Mouse (Mus musculus): ENCODE measurements around the gene Vezt. TPM values are rescaled to one million over a fixed set of nuclear protein-coding genes. Genes with fewer than 3 reads are reported as not detected.

The Vezt gene
- total and polyA plus RNA-seq, 2 experiments = 6.5 to 9.2 TPM

GRCm38 (mm10) chr10:93912917-93913316, 122.7 kb downstream of the Vezt start:
- Histone ChIP-seq H3K27ac (replicated peaks; ENCODE audit: insufficient read depth, low read depth, low read length) (no peak overlapping the region), H3K36me3 (ENCODE audit: control insufficient read depth, insufficient read depth, low read length) (no peaks in the 10 kb centered on the region), H3K4me1 (ENCODE audit: control insufficient read depth, insufficient read depth, low read length) (no peaks in the 10 kb centered on the region), H3K79me2 (ENCODE audit: control insufficient read depth, insufficient read depth, low read length) (no peaks in the 10 kb centered on the region), H3K9ac (ENCODE audit: low read depth, low read length) (no peak overlapping the region), H3K4me3 (ENCODE audit: insufficient read depth, low read depth, low read length) (no peak overlapping the region), H3K27me3 (ENCODE audit: control insufficient read depth, insufficient read depth, low read length) (no peaks in the 10 kb centered on the region)
- no peak for DNase-seq (ENCODE audit: extremely low read depth, low read depth, low spot score)
- TF ChIP-seq POLR2A (IDR thresholded peaks at IDR 0.05; ENCODE audit: extremely low read depth, insufficient read depth, low read length) (no peak), CTCF (IDR thresholded peaks at IDR 0.05; ENCODE audit: low read depth, low read length) (no peak)
- 90% methylated on average over 1 of the region's 1 CpGs for whole genome bisulfite sequencing

GRCm38 (mm10) chr10:93912136-93912855, 123.3 kb downstream of the Vezt start:
- no peak overlapping the region for H3K9ac ChIP-seq (ENCODE audit: low read depth, low read length)
- H3K36me3 ChIP-seq (ENCODE audit: control insufficient read depth, insufficient read depth, low read length) = no peaks in the 10 kb centered on the region
- H3K27me3 ChIP-seq (ENCODE audit: control insufficient read depth, insufficient read depth, low read length) = no peaks in the 10 kb centered on the region
- H3K4me1 ChIP-seq (ENCODE audit: control insufficient read depth, insufficient read depth, low read length) = no peaks in the 10 kb centered on the region
- WGBS = 89% methylated on average over 5 of the region's 5 CpGs
- H3K79me2 ChIP-seq (ENCODE audit: control insufficient read depth, insufficient read depth, low read length) = no peaks in the 10 kb centered on the region
- TF ChIP-seq CTCF (IDR thresholded peaks at IDR 0.05; ENCODE audit: low read depth, low read length) = no peak
- TF ChIP-seq POLR2A (IDR thresholded peaks at IDR 0.05; ENCODE audit: extremely low read depth, insufficient read depth, low read length) = no peak
- DNase-seq (ENCODE audit: extremely low read depth, low read depth, low spot score) = no peak
- no peak overlapping the region for H3K4me3 ChIP-seq (ENCODE audit: insufficient read depth, low read depth, low read length)
- no peak overlapping the region for H3K27ac ChIP-seq (replicated peaks; ENCODE audit: insufficient read depth, low read depth, low read length)

- 78% methylated on average over 5 of the region's 5 CpGs for WGBS
Observed at GRCm38 (mm10) chr10:93911326-93911725, 124.3 kb downstream of the Vezt start.

GRCm38 (mm10) chr10:93909811-93910446, 125.7 kb downstream of the Vezt start:
- 91% methylated on average over 5 of the region's 5 CpGs for WGBS
- no peaks in the 10 kb centered on the region for H3K27me3 ChIP-seq (ENCODE audit: control insufficient read depth, insufficient read depth, low read length)
- H3K4me3 ChIP-seq (ENCODE audit: insufficient read depth, low read depth, low read length) = no peak overlapping the region
- H3K36me3 ChIP-seq (ENCODE audit: control insufficient read depth, insufficient read depth, low read length) = no peaks in the 10 kb centered on the region
- no peak overlapping the region for H3K27ac ChIP-seq (replicated peaks; ENCODE audit: insufficient read depth, low read depth, low read length)
- H3K9ac ChIP-seq (ENCODE audit: low read depth, low read length) = no peak overlapping the region
- H3K79me2 ChIP-seq (ENCODE audit: control insufficient read depth, insufficient read depth, low read length) = no peaks in the 10 kb centered on the region
- H3K4me1 ChIP-seq (ENCODE audit: control insufficient read depth, insufficient read depth, low read length) = no peaks in the 10 kb centered on the region
- DNase-seq (ENCODE audit: extremely low read depth, low read depth, low spot score) = no peak
- no peak for TF ChIP-seq POLR2A (IDR thresholded peaks at IDR 0.05; ENCODE audit: extremely low read depth, insufficient read depth, low read length)
- TF ChIP-seq CTCF (IDR thresholded peaks at IDR 0.05; ENCODE audit: low read depth, low read length) = no peak

More at GRCm38 (mm10) chr10:93911326-93911725, 124.3 kb downstream of the Vezt start:
- H3K36me3 ChIP-seq (ENCODE audit: control insufficient read depth, insufficient read depth, low read length) = no peaks in the 10 kb centered on the region
- H3K4me1 ChIP-seq (ENCODE audit: control insufficient read depth, insufficient read depth, low read length) = no peaks in the 10 kb centered on the region
- TF ChIP-seq POLR2A (IDR thresholded peaks at IDR 0.05; ENCODE audit: extremely low read depth, insufficient read depth, low read length) = no peak
- TF ChIP-seq CTCF (IDR thresholded peaks at IDR 0.05; ENCODE audit: low read depth, low read length) = no peak
- no peaks in the 10 kb centered on the region for H3K27me3 ChIP-seq (ENCODE audit: control insufficient read depth, insufficient read depth, low read length)
- no peak for DNase-seq (ENCODE audit: extremely low read depth, low read depth, low spot score)
- no peak overlapping the region for H3K4me3 ChIP-seq (ENCODE audit: insufficient read depth, low read depth, low read length)
- H3K79me2 ChIP-seq (ENCODE audit: control insufficient read depth, insufficient read depth, low read length) = no peaks in the 10 kb centered on the region
- H3K27ac ChIP-seq (replicated peaks; ENCODE audit: insufficient read depth, low read depth, low read length) = no peak overlapping the region
- no peak overlapping the region for H3K9ac ChIP-seq (ENCODE audit: low read depth, low read length)

GRCm38 (mm10) chr10:93909015-93909414, 126.6 kb downstream of the Vezt start:
- H3K79me2 ChIP-seq (ENCODE audit: control insufficient read depth, insufficient read depth, low read length) = no peaks in the 10 kb centered on the region
- no peak overlapping the region for H3K9ac ChIP-seq (ENCODE audit: low read depth, low read length)
- H3K36me3 ChIP-seq (ENCODE audit: control insufficient read depth, insufficient read depth, low read length) = no peaks in the 10 kb centered on the region
- whole genome bisulfite sequencing = 92% methylated on average over 1 of the region's 1 CpGs
- no peak overlapping the region for H3K4me3 ChIP-seq (ENCODE audit: insufficient read depth, low read depth, low read length)
- no peak overlapping the region for H3K27ac ChIP-seq (replicated peaks; ENCODE audit: insufficient read depth, low read depth, low read length)
- H3K27me3 ChIP-seq (ENCODE audit: control insufficient read depth, insufficient read depth, low read length) = no peaks in the 10 kb centered on the region
- H3K4me1 ChIP-seq (ENCODE audit: control insufficient read depth, insufficient read depth, low read length) = no peaks in the 10 kb centered on the region
- TF ChIP-seq CTCF (IDR thresholded peaks at IDR 0.05; ENCODE audit: low read depth, low read length) (no peak), POLR2A (IDR thresholded peaks at IDR 0.05; ENCODE audit: extremely low read depth, insufficient read depth, low read length) (no peak)
- no peak for DNase-seq (ENCODE audit: extremely low read depth, low read depth, low spot score)

GRCm38 (mm10) chr10:93908540-93908939, 127.1 kb downstream of the Vezt start:
- Histone ChIP-seq H3K4me1 (ENCODE audit: control insufficient read depth, insufficient read depth, low read length) (no peaks in the 10 kb centered on the region), H3K9ac (ENCODE audit: low read depth, low read length) (no peak overlapping the region), H3K27me3 (ENCODE audit: control insufficient read depth, insufficient read depth, low read length) (no peaks in the 10 kb centered on the region), H3K27ac (replicated peaks; ENCODE audit: insufficient read depth, low read depth, low read length) (no peak overlapping the region), H3K36me3 (ENCODE audit: control insufficient read depth, insufficient read depth, low read length) (no peaks in the 10 kb centered on the region), H3K79me2 (ENCODE audit: control insufficient read depth, insufficient read depth, low read length) (no peaks in the 10 kb centered on the region), H3K4me3 (ENCODE audit: insufficient read depth, low read depth, low read length) (no peak overlapping the region)
- 94% methylated on average over 7 of the region's 7 CpGs for WGBS
- TF ChIP-seq POLR2A (IDR thresholded peaks at IDR 0.05; ENCODE audit: extremely low read depth, insufficient read depth, low read length) (no peak), CTCF (IDR thresholded peaks at IDR 0.05; ENCODE audit: low read depth, low read length) (no peak)
- no peak for DNase-seq (ENCODE audit: extremely low read depth, low read depth, low spot score)
